Mouse (Mus musculus): ENCODE data around the gene Trpm1. TPM values are rescaled to one million over a fixed set of nuclear protein-coding genes. Genes with fewer than 3 reads are reported as not detected.
A peak's percentile ranks its signal among the peaks of the same experiment; 100 is the strongest.
"Not testable (repeated sequence)": the region's sequence is repeated elsewhere in the genome, so short reads cannot be mapped to it uniquely, and the experiment has no call there.

Gene Trpm1
- 13.0 and 16.0 TPM in 2 replicates for polyA plus RNA-seq (2016; fragmentation: Nextera tagmentation; extraction: Ambion mirVana)

DNA sequence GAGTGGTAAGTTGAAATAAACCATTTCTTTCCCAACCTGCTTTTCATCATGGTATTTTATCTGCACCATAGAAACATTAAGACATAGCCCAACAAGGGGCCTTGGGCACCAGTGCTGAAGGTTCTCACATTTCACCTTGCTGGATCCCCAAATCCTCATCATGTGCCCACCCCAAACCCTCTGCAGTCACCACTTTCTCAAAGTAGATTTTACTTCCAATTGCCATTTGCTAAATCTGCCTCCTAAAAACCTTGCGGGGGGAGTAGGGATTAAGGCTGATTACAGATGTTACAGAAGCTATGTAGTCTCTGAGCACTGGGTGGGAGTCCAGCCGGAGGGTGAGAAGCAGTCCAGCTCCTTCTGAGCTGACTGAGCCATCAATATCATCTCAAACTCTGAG, at the start of gene Trpm1:
Gene Trpm1 (plus strand): TSS at position 301 of the 400 bp plus-strand sequence.
- no peak within 1 kb of the TSS for H3K4me3 ChIP-seq
- no peaks in the 10 kb centered on the region for H3K27me3 ChIP-seq (replicated peaks; ENCODE audit: low read depth, poor library complexity, severe bottlenecking)
- no peak within 1 kb of the TSS for H3K27ac ChIP-seq (replicated peaks)
- H3K4me1 ChIP-seq = peaks cover 12% of the 10 kb centered on the region
- no peaks in the 10 kb centered on the region for H3K36me3 ChIP-seq (replicated peaks)
- no peak for DNase-seq (ENCODE audit: low spot score)
- no peaks in the 10 kb centered on the region for H3K9me3 ChIP-seq
- WGBS = 85% methylated on average over 2 of the region's 2 CpGs

DNA sequence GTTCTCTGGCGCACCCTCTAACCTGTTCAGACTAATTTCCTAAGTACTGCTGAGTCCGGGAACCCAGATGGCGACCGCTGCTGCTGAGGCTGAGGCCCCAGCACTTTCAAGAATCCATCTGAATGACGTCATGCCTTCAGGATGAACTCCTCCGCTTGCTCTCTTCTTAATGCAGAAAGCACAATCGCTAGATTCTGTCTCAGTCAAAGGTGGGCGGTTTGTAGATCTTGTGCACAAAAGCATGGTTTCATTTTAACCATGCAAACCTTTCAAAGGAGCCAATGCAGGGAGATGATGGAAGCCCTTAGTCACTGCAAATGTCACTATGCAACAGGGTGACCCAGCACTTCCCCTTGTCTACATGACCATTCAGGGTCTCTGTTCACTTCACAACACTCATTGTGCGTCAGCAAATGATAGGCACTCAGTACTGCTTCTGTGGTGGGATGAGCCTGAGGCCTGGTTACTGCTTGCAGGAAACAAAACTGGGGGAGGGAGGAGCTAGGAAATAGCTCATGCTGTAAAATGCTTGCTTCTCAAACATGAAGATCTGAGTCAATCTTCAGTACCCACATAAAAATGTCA, 31.4 kb upstream of the Trpm1 start:
- WGBS = 90% methylated on average over 9 of the region's 9 CpGs
- DNase-seq (ENCODE audit: low spot score) = no peak
- Histone ChIP-seq H3K27ac (replicated peaks) (no peak overlapping the region), H3K27me3 (replicated peaks; ENCODE audit: low read depth, poor library complexity, severe bottlenecking) (no peaks in the 10 kb centered on the region), H3K9me3 (no peaks in the 10 kb centered on the region; the same call in 1 of the 2 replicates), H3K4me1 (no peaks in the 10 kb centered on the region), H3K36me3 (replicated peaks) (no peaks in the 10 kb centered on the region), H3K4me3 (no peak overlapping the region)

DNA sequence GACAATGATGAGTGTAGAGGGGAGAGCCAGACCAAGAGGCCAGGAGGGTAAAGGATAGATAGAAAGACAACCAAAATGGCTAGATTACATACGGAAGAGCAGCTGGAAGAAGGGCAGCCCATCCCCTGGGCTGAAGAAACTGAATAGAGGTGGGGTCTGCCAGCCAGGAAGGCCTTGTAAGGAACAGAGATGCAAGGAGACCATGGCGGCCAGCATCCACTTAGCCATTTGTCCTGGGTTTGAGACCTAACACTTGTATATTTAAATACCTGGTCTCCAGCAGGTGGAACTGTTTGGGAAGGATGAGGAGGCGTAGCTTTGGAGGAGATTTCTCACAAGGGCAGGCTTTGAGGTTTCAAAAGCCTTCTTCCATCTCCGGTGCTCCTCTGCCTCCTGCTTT, 29.9 kb upstream of the Trpm1 start:
- Histone ChIP-seq H3K9me3 (no peaks in the 10 kb centered on the region; the same call in 1 of the 2 replicates), H3K36me3 (replicated peaks) (no peaks in the 10 kb centered on the region), H3K4me1 (no peaks in the 10 kb centered on the region), H3K27ac (replicated peaks) (no peak overlapping the region), H3K27me3 (replicated peaks; ENCODE audit: low read depth, poor library complexity, severe bottlenecking) (no peaks in the 10 kb centered on the region), H3K4me3 (no peak overlapping the region)
- WGBS = 86% methylated on average over 4 of the region's 4 CpGs
- DNase-seq (ENCODE audit: low spot score) = no peak

DNA sequence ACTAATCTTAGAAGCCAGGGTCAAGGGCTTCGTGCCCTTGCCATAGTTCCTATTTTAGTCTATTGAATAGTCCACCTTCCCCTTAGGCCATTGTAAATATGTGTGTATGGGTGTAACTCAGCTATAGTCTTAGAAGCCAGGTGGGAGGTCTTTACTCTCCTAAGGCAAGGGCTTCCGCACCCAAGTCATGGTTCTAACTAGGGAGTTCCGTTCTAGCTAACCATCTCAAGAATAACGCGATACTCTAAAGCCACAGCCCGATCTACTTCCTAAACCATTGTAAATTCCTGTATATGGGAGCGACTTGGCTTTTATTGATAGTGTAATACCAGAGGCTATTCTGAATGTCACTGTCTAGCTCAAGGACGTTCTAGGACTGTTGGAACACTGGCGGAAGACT, 27.6 kb upstream of the Trpm1 start:
- 92% methylated on average over 9 of the region's 9 CpGs for WGBS
- H3K9me3 ChIP-seq; H3K4me1 ChIP-seq; H3K36me3 ChIP-seq (replicated peaks); H3K4me3 ChIP-seq; DNase-seq (ENCODE audit: low spot score); H3K27ac ChIP-seq (replicated peaks); H3K27me3 ChIP-seq (replicated peaks; ENCODE audit: low read depth, poor library complexity, severe bottlenecking): not testable (repeated sequence)

DNA sequence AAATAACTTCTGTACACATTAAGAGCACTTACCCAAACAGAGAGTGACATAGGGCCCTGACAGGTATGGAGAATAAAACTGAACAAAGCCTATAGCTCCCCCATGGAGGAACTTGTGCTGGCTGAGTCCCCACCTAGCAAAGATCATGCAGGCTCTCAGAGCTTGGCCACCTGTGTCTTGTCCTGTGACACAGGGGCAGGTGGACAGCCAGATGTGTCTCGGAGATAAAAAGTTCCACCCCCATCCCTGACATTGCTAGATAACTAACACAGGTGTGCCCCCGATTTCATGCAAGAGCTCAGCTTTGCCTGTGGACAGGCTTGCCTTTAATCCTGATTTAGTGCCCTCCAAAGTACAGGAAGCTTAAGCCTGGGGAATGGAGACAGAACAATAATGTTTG, 13.8 kb upstream of the Trpm1 start:
- no peaks in the 10 kb centered on the region for H3K9me3 ChIP-seq
- 0 out of 2 replicates have a peak, but pooled peaks cover 7% of the 10 kb centered on the region for H3K4me1 ChIP-seq
- no peak overlapping the region for H3K4me3 ChIP-seq
- DNase-seq (ENCODE audit: low spot score) = no peak
- H3K36me3 ChIP-seq (replicated peaks) = no peaks in the 10 kb centered on the region
- H3K27ac ChIP-seq (replicated peaks) = no peak overlapping the region
- no peaks in the 10 kb centered on the region for H3K27me3 ChIP-seq (replicated peaks; ENCODE audit: low read depth, poor library complexity, severe bottlenecking)
- WGBS = 85% methylated on average over 2 of the region's 2 CpGs

DNA sequence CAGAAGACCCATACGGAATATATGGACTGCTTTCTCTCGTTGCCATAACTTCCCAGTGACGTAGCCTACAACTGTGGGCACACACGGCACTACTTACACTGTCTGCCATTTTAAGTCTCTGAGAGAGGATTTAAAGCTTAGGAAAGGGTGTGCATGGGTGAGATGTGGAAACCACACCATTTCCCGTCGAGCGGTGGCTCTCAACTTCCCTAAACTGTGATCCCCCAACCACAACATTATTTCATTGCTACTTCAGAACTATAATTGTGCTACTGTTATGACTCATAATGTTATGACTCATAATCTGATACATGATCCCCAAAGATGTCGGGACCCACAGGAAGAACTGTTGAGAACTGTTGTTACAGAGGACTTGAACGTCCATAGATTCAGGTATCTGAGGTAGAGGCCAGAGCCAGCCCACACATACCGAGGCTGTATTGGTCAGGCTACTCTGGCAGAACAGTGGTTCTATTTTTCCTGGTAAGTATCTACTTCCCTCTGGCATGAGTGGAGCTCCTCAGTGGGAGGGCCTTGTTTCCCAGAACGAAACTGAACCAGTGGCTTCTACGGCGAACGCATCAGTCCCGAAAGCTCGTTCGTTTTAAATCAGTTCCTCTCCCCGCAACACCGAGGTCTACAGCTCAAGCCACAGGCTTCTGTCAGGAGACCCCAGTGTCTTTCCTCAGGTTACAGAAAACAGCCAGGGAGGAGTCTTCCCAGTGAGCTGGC, 12.2 kb upstream of the Trpm1 start:
- H3K36me3 ChIP-seq (replicated peaks) = no peaks in the 10 kb centered on the region

DNA sequence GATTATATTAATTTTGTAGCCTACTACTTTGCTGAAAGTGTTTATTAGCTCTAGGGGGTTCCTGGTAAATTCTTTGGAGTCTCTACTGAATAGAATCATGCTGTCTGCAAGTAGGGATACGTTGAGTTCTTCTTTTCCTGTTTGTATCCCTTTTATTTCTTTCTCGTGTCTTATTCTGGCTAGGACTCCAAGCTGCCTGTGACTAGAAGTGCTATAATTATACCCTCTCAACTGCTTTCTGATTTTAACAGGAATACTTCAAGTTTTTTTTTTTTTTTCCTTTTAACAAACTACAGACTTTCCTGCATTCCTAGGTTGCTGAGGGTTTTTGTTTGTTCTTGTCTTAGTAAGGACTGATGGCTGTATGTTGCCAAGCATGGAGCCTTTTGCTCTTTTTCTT, 4.3 kb upstream of the Trpm1 start:
- Histone ChIP-seq H3K27me3 (replicated peaks; ENCODE audit: low read depth, poor library complexity, severe bottlenecking) (no peaks in the 10 kb centered on the region), H3K4me3 (no peak overlapping the region)
- 67% methylated on average over 2 of the region's 2 CpGs for WGBS

More for the DNA sequence above, 12.2 kb upstream of the Trpm1 start:
- Histone ChIP-seq H3K27ac (replicated peaks) (no peak overlapping the region), H3K27me3 (replicated peaks; ENCODE audit: low read depth, poor library complexity, severe bottlenecking) (no peaks in the 10 kb centered on the region), H3K4me3 (no peak overlapping the region), H3K4me1 (0 out of 2 replicates have a peak, but pooled peaks cover 7% of the 10 kb centered on the region), H3K9me3 (no peaks in the 10 kb centered on the region)
- DNase-seq (ENCODE audit: low spot score) = no peak
- 92% methylated on average over 19 of the region's 19 CpGs for WGBS

DNA sequence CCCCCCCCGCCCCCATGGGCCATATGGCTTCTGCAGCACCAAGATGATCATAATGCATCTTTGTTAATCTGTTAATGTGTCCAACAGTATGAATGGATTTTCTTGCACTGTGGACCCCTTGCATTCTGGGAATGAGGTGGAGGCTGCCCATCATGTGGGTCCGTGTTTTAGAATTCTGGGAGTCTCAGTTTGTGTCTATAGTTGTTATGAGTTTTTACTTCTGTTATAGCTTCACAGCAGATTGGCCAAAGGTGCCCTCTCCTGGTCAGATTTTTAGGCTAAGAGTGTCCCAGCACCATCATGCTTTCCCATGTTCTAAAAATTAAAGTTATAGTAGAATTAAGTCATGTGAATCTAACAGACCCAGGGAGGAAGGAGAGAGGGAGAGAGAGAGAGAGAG, 3.9 kb upstream of the Trpm1 start:
- Histone ChIP-seq H3K27me3 (replicated peaks; ENCODE audit: low read depth, poor library complexity, severe bottlenecking) (no peaks in the 10 kb centered on the region), H3K4me3 (no peak overlapping the region), H3K36me3 (replicated peaks) (no peaks in the 10 kb centered on the region), H3K9me3 (no peaks in the 10 kb centered on the region), H3K4me1 (no peaks in the 10 kb centered on the region), H3K27ac (replicated peaks) (no peak overlapping the region)
- DNase-seq (ENCODE audit: low spot score) = no peak
- 53% methylated on average over 2 of the region's 2 CpGs for WGBS

More for the DNA sequence above, 4.3 kb upstream of the Trpm1 start:
- no peaks in the 10 kb centered on the region for H3K4me1 ChIP-seq
- no peak overlapping the region for H3K27ac ChIP-seq (replicated peaks)
- no peak for DNase-seq (ENCODE audit: low spot score)
- no peaks in the 10 kb centered on the region for H3K9me3 ChIP-seq
- H3K36me3 ChIP-seq (replicated peaks) = no peaks in the 10 kb centered on the region

DNA sequence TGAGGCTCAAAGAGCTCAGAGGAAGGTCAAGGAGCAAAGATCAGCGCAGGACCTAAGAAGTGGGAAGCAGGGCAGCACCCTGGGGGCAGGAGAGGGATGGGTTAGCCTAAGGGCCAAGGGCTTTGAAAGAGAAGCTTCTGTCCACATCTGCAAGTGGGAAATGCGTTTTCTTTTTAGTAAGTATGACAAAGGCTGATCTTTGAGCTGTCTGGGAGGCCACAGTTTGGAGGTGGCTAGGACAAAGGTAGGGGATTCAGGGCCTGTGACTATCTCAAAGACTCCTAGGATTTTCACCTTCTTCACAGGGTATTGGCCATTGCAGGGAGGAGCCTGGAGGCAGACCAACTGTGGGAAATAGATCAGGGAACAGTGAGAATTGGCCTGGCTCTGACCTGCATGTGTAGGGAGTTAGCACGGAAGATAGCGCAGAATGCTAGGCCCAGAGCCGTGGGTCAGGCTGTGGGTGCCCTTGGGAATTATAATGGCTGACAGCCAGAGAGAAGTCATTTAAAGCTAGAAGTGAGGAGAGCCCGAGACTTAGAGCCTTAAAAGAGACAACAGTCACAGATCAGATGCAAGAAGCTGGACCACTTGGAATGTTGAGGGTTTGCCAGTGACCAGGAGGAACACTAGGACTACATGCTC, 3.1 kb upstream of the Trpm1 start:
- no peak overlapping the region for H3K27ac ChIP-seq (replicated peaks)
- H3K4me1 ChIP-seq = peaks cover 4% of the 10 kb centered on the region
- H3K36me3 ChIP-seq (replicated peaks) = no peaks in the 10 kb centered on the region
- DNase-seq (ENCODE audit: low spot score) = no peak
- no peaks in the 10 kb centered on the region for H3K27me3 ChIP-seq (replicated peaks; ENCODE audit: low read depth, poor library complexity, severe bottlenecking)
- 60% methylated on average over 6 of the region's 6 CpGs for WGBS
- H3K4me3 ChIP-seq = no peak overlapping the region
- H3K9me3 ChIP-seq = no peaks in the 10 kb centered on the region

DNA sequence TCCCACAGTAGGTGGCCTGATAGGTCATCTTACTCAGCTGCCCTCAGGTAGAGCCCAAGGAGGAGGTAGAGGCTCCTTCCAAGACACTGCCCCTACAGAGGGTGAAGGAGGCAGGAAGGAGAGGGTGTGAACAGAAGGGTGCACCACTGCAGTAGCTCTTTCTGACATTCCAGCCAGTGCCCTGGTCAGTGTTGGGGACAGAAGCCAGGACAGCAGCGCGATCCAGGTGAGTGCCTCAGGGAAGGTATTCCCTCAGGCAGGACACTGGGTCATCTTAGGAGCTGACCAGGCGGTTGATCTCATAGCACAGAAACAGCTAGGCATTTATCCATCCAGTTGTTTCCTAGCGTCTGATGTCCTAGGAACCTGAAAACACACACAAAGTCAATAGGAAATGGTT, 1.6 kb downstream of the Trpm1 start:
- Histone ChIP-seq H3K36me3 (replicated peaks) (no peaks in the 10 kb centered on the region), H3K27ac (replicated peaks) (no peak overlapping the region), H3K27me3 (replicated peaks; ENCODE audit: low read depth, poor library complexity, severe bottlenecking) (no peaks in the 10 kb centered on the region), H3K9me3 (no peaks in the 10 kb centered on the region), H3K4me1 (peaks cover 23% of the 10 kb centered on the region), H3K4me3 (no peak overlapping the region)
- WGBS = 65% methylated on average over 4 of the region's 4 CpGs
- no peak for DNase-seq (ENCODE audit: low spot score)

DNA sequence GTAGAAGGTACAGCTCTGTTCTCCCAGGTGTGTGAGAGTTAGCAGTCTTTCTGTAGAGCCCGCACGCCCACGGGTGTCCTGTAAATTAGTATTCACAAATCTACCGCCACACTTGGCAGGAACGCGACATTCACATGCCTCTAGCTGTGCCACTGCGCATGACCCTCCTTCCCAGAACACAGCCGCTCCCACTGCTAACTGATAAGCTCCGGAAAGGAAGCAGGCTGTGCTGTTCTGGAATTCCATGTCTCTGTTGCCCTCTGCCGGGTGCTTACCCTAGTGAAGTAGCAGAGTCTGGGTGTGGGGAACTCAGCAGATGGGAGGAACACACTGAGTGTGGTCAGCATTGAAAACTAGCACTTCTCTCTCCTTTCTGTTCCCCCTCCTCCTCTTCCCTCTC, 2.1 kb downstream of the Trpm1 start:
- H3K9me3 ChIP-seq = no peaks in the 10 kb centered on the region
- H3K27me3 ChIP-seq (replicated peaks; ENCODE audit: low read depth, poor library complexity, severe bottlenecking) = no peaks in the 10 kb centered on the region
- H3K4me1 ChIP-seq = peaks cover 25% of the 10 kb centered on the region
- no peaks in the 10 kb centered on the region for H3K36me3 ChIP-seq (replicated peaks)
- WGBS = 18% methylated on average over 10 of the region's 10 CpGs
- H3K27ac ChIP-seq (replicated peaks) = no peak overlapping the region; the same call in 1 of the 2 replicates
- DNase-seq (ENCODE audit: low spot score) = peak; percentile 72
- H3K4me3 ChIP-seq = no peak overlapping the region

DNA sequence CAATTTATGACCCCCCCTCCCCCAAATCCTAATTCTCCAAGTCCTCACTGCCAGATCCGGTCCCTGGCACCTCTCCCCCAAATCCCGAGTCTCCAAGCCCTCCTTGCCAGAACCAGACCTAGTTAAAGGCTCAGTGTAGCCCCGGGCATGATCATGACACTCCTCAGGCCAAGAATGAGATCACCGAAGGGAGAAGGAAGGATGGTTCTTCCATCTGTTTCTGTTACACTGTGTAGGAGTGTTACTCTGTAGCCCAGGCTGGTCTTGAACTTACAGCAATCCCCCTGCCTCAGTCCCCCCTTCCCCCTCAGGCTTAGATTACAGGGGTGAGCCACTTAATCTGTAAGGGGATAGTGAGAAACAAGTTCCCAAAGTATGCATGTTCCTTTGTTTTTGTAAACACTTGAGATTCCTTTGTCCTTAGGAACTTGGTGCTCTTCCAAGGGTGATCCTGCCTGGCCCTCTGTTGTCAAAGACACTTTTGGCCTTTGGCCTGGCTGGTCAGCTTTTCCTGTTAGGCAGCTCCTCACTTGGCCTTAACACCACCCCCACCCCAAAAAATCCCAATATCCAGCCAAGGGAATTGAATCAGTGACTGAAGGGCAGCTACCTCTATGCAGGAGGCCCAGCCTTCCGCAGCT, 2.8 kb downstream of the Trpm1 start:
- no peak overlapping the region for H3K4me3 ChIP-seq
- no peak for DNase-seq (ENCODE audit: low spot score)
- H3K36me3 ChIP-seq (replicated peaks) = no peaks in the 10 kb centered on the region
- H3K4me1 ChIP-seq = peaks cover 25% of the 10 kb centered on the region
- H3K27ac ChIP-seq (replicated peaks) = no peak overlapping the region
- no peaks in the 10 kb centered on the region for H3K27me3 ChIP-seq (replicated peaks; ENCODE audit: low read depth, poor library complexity, severe bottlenecking)
- no peaks in the 10 kb centered on the region for H3K9me3 ChIP-seq
- 73% methylated on average over 5 of the region's 5 CpGs for WGBS
